Mouse (Mus musculus) cerebellum, adult 2 months (tissue): ENCODE results near the gene Top3b.

Experiments
- CTCF ChIP-seq: fragments of 200-500 bp; IDR thresholded peaks from 2 replicates; pipeline ENCODE4 v1.5.1; 2011; ENCODE audit warnings: low read depth, mild to moderate bottlenecking, control low read depth, low read length, moderate library complexity, borderline replicate concordance; ENCODE audit not compliant: insufficient read depth
- POLR2A ChIP-seq: fragments of 200-500 bp; IDR thresholded peaks from 2 replicates; pipeline ENCODE4 v1.6.1; 2011; ENCODE audit warnings: low read length, control low read depth, borderline replicate concordance; ENCODE audit not compliant: insufficient read depth

DNA sequence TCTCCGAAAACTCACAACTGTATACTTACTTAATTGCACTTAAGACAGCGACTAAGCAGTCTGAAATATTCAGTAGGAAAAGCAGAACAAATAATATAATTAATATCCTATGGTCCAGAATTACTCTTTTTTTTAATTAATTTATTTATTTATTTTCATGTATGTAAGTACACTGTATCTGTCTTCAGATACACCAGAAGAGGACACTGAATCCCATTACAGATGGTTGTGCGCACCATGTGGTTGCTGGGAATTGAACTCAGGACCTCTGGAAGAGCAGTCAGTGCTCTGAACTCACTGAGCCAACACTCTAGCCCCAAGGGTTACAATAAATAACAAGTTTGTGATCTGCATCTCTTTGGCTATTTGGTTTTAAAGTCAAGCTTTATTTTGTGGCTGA, 40.9 kb upstream of the Top3b start:
- TF ChIP-seq POLR2A (no peak), CTCF (no peak)
